In genomic region chr16:34958667-34959066, GRCm38 (mm10) we compare ENCODE assay signal across 8 mouse cellular contexts.
DNase-seq lines count a peak whose midpoint lies in the region; ATAC-seq and TF ChIP-seq lines count a peak whose summit lies in the region.

No protein-coding gene starts in this region.

- peak overlapping the region; percentile 6; the same call in 1 of the 2 replicates for H3K4me2 ChIP-seq in lung, embryonic 16.5 days (ENCODE audit: low read depth, low read length)

- H3K36me3 ChIP-seq in heart, adult 2 months (ENCODE audit: control insufficient read depth, insufficient read depth, low read length): peaks cover 22% of the 10 kb centered on the region
- peaks cover 17% of the 10 kb centered on the region; the same call in 1 of the 2 replicates for H3K36me3 ChIP-seq in lung, embryonic 16.5 days (ENCODE audit: control insufficient read depth, insufficient read depth, low read length)

- no peak for TF ChIP-seq POLR2A in heart, adult 2 months (IDR thresholded peaks at IDR 0.05; ENCODE audit: insufficient read depth, low read depth, low read length)

- TF ChIP-seq CTCF in heart, adult 2 months (IDR thresholded peaks at IDR 0.05): no peak

- no peaks in the 10 kb centered on the region for H3K9me3 ChIP-seq in lung, embryonic 16.5 days (ENCODE audit: control insufficient read depth, low read length)

- ATAC-seq in lung, embryonic 16.5 days (ENCODE audit: low read depth): peak; percentile 91
- ATAC-seq in megakaryocyte-erythroid progenitor cell, adult 5-6 weeks (replicated peaks; ENCODE audit: low FRiP score, low TSS enrichment, poor library complexity, severe bottlenecking): no peak
- ATAC-seq in megakaryocyte progenitor cell, adult 5-6 weeks (replicated peaks; ENCODE audit: poor library complexity): no peak

- no peaks in the 10 kb centered on the region for H3K79me2 ChIP-seq in heart, adult 2 months (replicated peaks; ENCODE audit: control insufficient read depth, insufficient read depth, low read length)

- 7% methylated on average over 9 of the region's 9 CpGs for WGBS in heart, adult 2 months
- WGBS in lung, embryonic 16.5 days: 2% methylated on average over 9 of the region's 9 CpGs

- intact Hi-C loops in heart, adult 2 months (cut with DNase I): no loop called here

- no peak overlapping the region for H3K4me3 ChIP-seq in heart, adult 2 months
- no peak overlapping the region for H3K4me3 ChIP-seq in lung, embryonic 16.5 days (ENCODE audit: low read length)

- peak; percentile 69 for TF ChIP-seq EP300 in heart, adult 2 months (IDR thresholded peaks at IDR 0.05; ENCODE audit: insufficient read depth, low read depth, low read length)

- peak overlapping the region; percentile 75 for H3K27ac ChIP-seq in heart, adult 2 months
- H3K27ac ChIP-seq in lung, embryonic 16.5 days (ENCODE audit: low read length): peak overlapping the region; percentile 95

- no peaks in the 10 kb centered on the region for H3K27me3 ChIP-seq in heart, adult 2 months (ENCODE audit: control insufficient read depth, insufficient read depth, low read length)
- no peaks in the 10 kb centered on the region for H3K27me3 ChIP-seq in lung, embryonic 16.5 days (ENCODE audit: control insufficient read depth, insufficient read depth, low read depth, low read length)

- DNase-seq in Muller cell, postnatal 12 days (ENCODE audit: inconsistent ontology term): peak; percentile 91
- peak; percentile 89 for DNase-seq in adrenal gland, adult 8-10 months
- DNase-seq in heart, adult 2 months: peak; percentile 78 to 85
- peak; percentile 78 to 81 for DNase-seq in kidney, adult 8-10 months
- DNase-seq in urinary bladder, postnatal 10 days (ENCODE audit: low spot score): peak; percentile 41

- peak overlapping the region; percentile 50 for H3K9ac ChIP-seq in heart, adult 2 months (ENCODE audit: low read depth, low read length)
- 0 out of 2 replicates have a peak overlapping the region, but pooled peaks have one; percentile 34 for H3K9ac ChIP-seq in lung, embryonic 16.5 days (ENCODE audit: low read length)

- peaks cover 28% of the 10 kb centered on the region for H3K4me1 ChIP-seq in heart, adult 2 months (ENCODE audit: control insufficient read depth, insufficient read depth, low read length)
- peaks cover 55% of the 10 kb centered on the region for H3K4me1 ChIP-seq in lung, embryonic 16.5 days (replicated peaks; ENCODE audit: control insufficient read depth, insufficient read depth, low read length)

Comparison
In these comparisons a context has a peak if more than half of its experiments do, and no peak if none do; other contexts are left out.
1. DNase-seq: peak in every context shown above with its lines; median percentile 91 in Muller cell, postnatal 12 days; 89 in adrenal gland, adult 8-10 months; 82 in heart, adult 2 months; 80 in kidney, adult 8-10 months; 41 in urinary bladder, postnatal 10 days.